Mouse (Mus musculus) stomach, postnatal 0 days (tissue): ENCODE results near the gene Mturn.

ENCODE experiments used
- CTCF ChIP-seq: IDR thresholded peaks from 2 replicates; pipeline ENCODE4 v1.5.1; 2016; ENCODE audit warnings: antibody characterized with exemption, low read depth, mild to moderate bottlenecking, moderate library complexity
- EP300 ChIP-seq: optimal IDR thresholded peaks from 2 replicates; pipeline ENCODE3; 2016; ENCODE audit warnings: antibody characterized with exemption

GRCm38 (mm10) chr6:54726309-54726708 is 44.9 kb downstream of the Mturn start:
- TF ChIP-seq CTCF (no peak), EP300 (no peak)
